Mouse (Mus musculus) intestine, postnatal 0 days (tissue): ENCODE data around the gene Ndufa11. TPM values are rescaled to one million over a fixed set of nuclear protein-coding genes. Genes with fewer than 3 reads are reported as not detected.

Experiments
- ATAC-seq: fragments of 200-750 bp; cut with Nextera tagmentation; 2 replicates; pipeline ENCODE4 v1.8.0; 2017; ENCODE audit warnings: mild to moderate bottlenecking, moderate TSS enrichment, moderate library complexity
- H3K27ac ChIP-seq: fragments of 300-500 bp; sonication (generic); 2 replicates; pipeline ENCODE4 v1.5.1; 2014; ENCODE audit warnings: mild to moderate bottlenecking, low read depth, low read length, moderate library complexity
- H3K27me3 ChIP-seq: fragments of 300-500 bp; sonication (generic); replicated peaks from 2 replicates; pipeline ENCODE4 v1.6.1; 2014; ENCODE audit warnings: low read length, mixed read lengths; ENCODE audit not compliant: control insufficient read depth, insufficient read depth
- H3K36me3 ChIP-seq: fragments of 300-500 bp; sonication (generic); 2 replicates; pipeline ENCODE4 v1.6.1; 2014; ENCODE audit warnings: mild to moderate bottlenecking, moderate library complexity; ENCODE audit not compliant: control insufficient read depth, insufficient read depth
- H3K4me1 ChIP-seq: fragments of 300-500 bp; sonication (generic); replicated peaks from 2 replicates; pipeline ENCODE4 v1.6.1; 2014; ENCODE audit warnings: antibody characterized with exemption, low read length, mixed read lengths; ENCODE audit not compliant: control insufficient read depth, insufficient read depth
- H3K4me2 ChIP-seq: fragments of 300-500 bp; sonication (generic); replicated peaks from 2 replicates; pipeline ENCODE4 v1.6.1; 2014; ENCODE audit warnings: low read depth, mild to moderate bottlenecking, moderate library complexity
- H3K4me3 ChIP-seq: fragments of 300-500 bp; sonication (generic); 2 replicates; pipeline ENCODE4 v1.5.1; 2014; ENCODE audit warnings: low read depth, low read length
- H3K9ac ChIP-seq: fragments of 300-500 bp; sonication (generic); 2 replicates; pipeline ENCODE4 v1.6.1; 2014; ENCODE audit warnings: mild to moderate bottlenecking, low read depth, low read length
- H3K9me3 ChIP-seq: fragments of 300-500 bp; sonication (generic); 2 replicates; pipeline ENCODE4 v1.6.1; 2016; ENCODE audit warnings: mixed run types; ENCODE audit not compliant: control insufficient read depth
- CTCF ChIP-seq: sonication (generic); IDR thresholded peaks from 2 replicates; pipeline ENCODE4 v1.5.1; 2016; ENCODE audit warnings: low read depth, mild to moderate bottlenecking, control low read depth, antibody characterized with exemption, moderate library complexity
- WGBS: fragments of 180-500 bp; shearing (Covaris S2); extraction: QIAGEN DNeasy Blood & Tissue Kit; methylation state at CpG from one replicate; pipeline ENCODE4 v1.1.7; 2014; 5-methylcytosine and 5-hydroxymethylcytosine counted together
- polyA plus RNA-seq: library from polyadenylated mRNA; unstranded; fragments of >200 nt; fragmentation: Nextera tagmentation; extraction: Ambion mirVana; gene quantifications from 2 replicates; pipeline ENCODE4 v1.2.1, GENCODE M21; 2015

Gene Ndufa11
- polyA plus RNA-seq: 660 and 718 TPM in 2 replicates

- peak; percentile 75 for ATAC-seq
- peak within 1 kb of the TSS; percentile 76 for H3K27ac ChIP-seq
- H3K27me3 ChIP-seq: no peaks in the 10 kb centered on the region
- H3K4me2 ChIP-seq: peak within 1 kb of the TSS; percentile 72
- no peaks in the 10 kb centered on the region for H3K9me3 ChIP-seq
- 0 out of 2 replicates have a peak, but pooled peaks cover 4% of the 10 kb centered on the region for H3K4me1 ChIP-seq
- H3K9ac ChIP-seq: peak within 1 kb of the TSS; percentile 95
- under 1% methylated on average over 59 of the region's 59 CpGs for WGBS
- TF ChIP-seq CTCF: no peak
- peak within 1 kb of the TSS; percentile 89 for H3K4me3 ChIP-seq
- H3K36me3 ChIP-seq: peaks cover 23% of the 10 kb centered on the region; the same call in 1 of the 2 replicates
Measured at GRCm38 (mm10) chr17:56717363-56718058, at the start of gene Ndufa11, which contains the start of gene Vmac. TSS of gene Ndufa11 (plus strand) at chr17:56717767. TSS of gene Vmac (minus strand) at chr17:56718022.

GRCm38 (mm10) chr17:56668384-56669144 is 49.0 kb upstream of the Ndufa11 start:
- peak; percentile 97 for TF ChIP-seq CTCF
- 0 out of 2 replicates have a peak, but pooled peaks cover 6% of the 10 kb centered on the region for H3K4me1 ChIP-seq
- no peaks in the 10 kb centered on the region for H3K36me3 ChIP-seq
- peak overlapping the region; percentile 43 for H3K4me3 ChIP-seq
- H3K27ac ChIP-seq: no peak overlapping the region
- H3K9ac ChIP-seq: peak overlapping the region; percentile 23; the same call in 1 of the 2 replicates
- H3K4me2 ChIP-seq: peak overlapping the region; percentile 90
- H3K9me3 ChIP-seq: no peaks in the 10 kb centered on the region
- no peaks in the 10 kb centered on the region for H3K27me3 ChIP-seq
- WGBS: 5% methylated on average over 31 of the region's 31 CpGs
- peak; percentile 49 for ATAC-seq

- Histone ChIP-seq H3K9me3 (no peaks in the 10 kb centered on the region), H3K27ac (no peak overlapping the region), H3K4me3 (no peak overlapping the region), H3K27me3 (no peaks in the 10 kb centered on the region), H3K4me2 (no peak overlapping the region), H3K9ac (no peak overlapping the region), H3K36me3 (no peaks in the 10 kb centered on the region), H3K4me1 (0 out of 2 replicates have a peak, but pooled peaks cover 3% of the 10 kb centered on the region)
- WGBS: 86% methylated on average over 8 of the region's 8 CpGs
- no peak for TF ChIP-seq CTCF
- no peak for ATAC-seq
Measured at GRCm38 (mm10) chr17:56669766-56670165, 47.8 kb upstream of the Ndufa11 start.

GRCm38 (mm10) chr17:56672941-56673646 is 44.5 kb upstream of the Ndufa11 start, which contains the start of gene Ranbp3:
TSS of gene Ranbp3 (plus strand) at chr17:56673294.
- Histone ChIP-seq H3K4me3 (peak within 1 kb of the TSS; percentile 66), H3K27me3 (no peaks in the 10 kb centered on the region), H3K27ac (peak within 1 kb of the TSS; percentile 73), H3K36me3 (peaks cover 14% of the 10 kb centered on the region; the same call in 1 of the 2 replicates), H3K4me1 (0 out of 2 replicates have a peak, but pooled peaks cover 3% of the 10 kb centered on the region), H3K9ac (peak within 1 kb of the TSS; percentile 86), H3K9me3 (no peaks in the 10 kb centered on the region), H3K4me2 (peak within 1 kb of the TSS; percentile 78)
- ATAC-seq: peak; percentile 96
- no peak for TF ChIP-seq CTCF
- under 1% methylated on average over 44 of the region's 66 CpGs for WGBS

- Histone ChIP-seq H3K9ac (peak overlapping the region; percentile 86), H3K36me3 (peaks cover 17% of the 10 kb centered on the region; the same call in 1 of the 2 replicates), H3K9me3 (no peaks in the 10 kb centered on the region), H3K4me2 (peak overlapping the region; percentile 78), H3K27ac (peak overlapping the region; percentile 73), H3K4me1 (no peaks in the 10 kb centered on the region), H3K4me3 (peak overlapping the region; percentile 66), H3K27me3 (no peaks in the 10 kb centered on the region)
- no peak for TF ChIP-seq CTCF
- ATAC-seq: peak; percentile 20; the same call in 1 of the 2 replicates
- WGBS: 2% methylated on average over 20 of the region's 37 CpGs
Measured at GRCm38 (mm10) chr17:56673647-56674416, 43.7 kb upstream of the Ndufa11 start.
